Mouse (Mus musculus): ENCODE results near the gene Tenm3. TPM values are rescaled to one million over a fixed set of nuclear protein-coding genes. Genes with fewer than 3 reads are reported as not detected.

The Tenm3 gene
- polyA plus RNA-seq, 1 experiment from 2014 or later = 16.4 TPM

DNA sequence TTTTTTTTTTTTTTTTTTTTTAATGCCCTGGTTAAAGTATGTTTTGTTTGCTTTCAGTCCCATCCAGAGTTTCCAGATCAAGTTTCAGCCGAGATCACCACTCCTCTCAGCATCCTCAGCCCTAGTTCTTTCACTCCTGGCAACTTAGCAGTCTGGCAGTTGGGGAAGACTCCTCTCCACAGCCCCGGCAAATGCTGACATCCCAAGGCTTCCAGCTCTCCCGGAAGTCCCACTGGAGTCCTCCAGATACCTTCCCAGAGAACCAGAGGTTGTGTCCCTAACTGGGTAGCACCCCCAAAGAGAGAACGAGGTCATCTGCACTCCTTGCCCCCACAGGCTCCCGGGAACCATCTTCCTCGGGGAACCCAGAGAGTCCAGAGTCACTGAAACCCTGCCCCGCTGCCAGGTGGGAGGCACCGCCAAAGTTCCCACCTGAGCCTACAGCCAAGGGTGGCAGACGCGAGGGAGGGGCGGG is 1.2 kb downstream of the Tenm3 start:
- H3K9me3 ChIP-seq = no peaks in the 10 kb centered on the region
- H3K4me3 ChIP-seq (replicated peaks) = peak overlapping the region; percentile 76
- peak overlapping the region; percentile 73 for H3K9ac ChIP-seq
- no peaks in the 10 kb centered on the region for H3K27me3 ChIP-seq (replicated peaks)
- no peaks in the 10 kb centered on the region for H3K36me3 ChIP-seq
- ATAC-seq = peak; percentile 13
- peak overlapping the region; percentile 85 for H3K27ac ChIP-seq
- H3K4me1 ChIP-seq (replicated peaks) = peaks cover 7% of the 10 kb centered on the region; the same call in 1 of the 2 replicates
- 0% methylated on average over 11 of the region's 11 CpGs for WGBS
- H3K4me2 ChIP-seq (replicated peaks) = peak overlapping the region; percentile 91

DNA sequence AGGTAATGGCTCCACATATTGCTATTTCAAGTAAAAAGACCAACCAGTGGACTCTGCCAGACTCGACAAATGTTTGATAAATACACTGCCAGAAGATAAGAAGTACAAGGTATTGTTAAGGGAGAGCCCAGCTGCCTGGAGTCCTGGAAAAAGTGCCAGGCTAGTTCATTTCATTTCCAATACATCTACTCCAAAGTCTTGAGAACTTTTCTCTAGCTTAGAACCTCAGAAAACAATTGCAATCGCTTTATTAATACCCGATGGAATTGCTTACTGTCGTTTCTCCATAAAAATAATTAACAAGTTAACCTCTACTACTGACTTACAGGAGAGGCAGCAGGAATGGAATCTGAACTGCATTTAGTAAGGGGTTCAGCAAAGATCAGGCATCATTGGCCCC is 1.7 kb downstream of the Tenm3 start:
- H3K4me3 ChIP-seq (replicated peaks) = peak overlapping the region; percentile 76
- H3K4me1 ChIP-seq (replicated peaks) = peaks cover 7% of the 10 kb centered on the region; the same call in 1 of the 2 replicates
- no peak overlapping the region for H3K9ac ChIP-seq
- H3K9me3 ChIP-seq = no peaks in the 10 kb centered on the region
- H3K27me3 ChIP-seq (replicated peaks) = no peaks in the 10 kb centered on the region
- WGBS = 8% methylated on average over 4 of the region's 4 CpGs
- no peak overlapping the region for H3K27ac ChIP-seq
- H3K4me2 ChIP-seq (replicated peaks) = peak overlapping the region; percentile 91
- no peak for ATAC-seq
- H3K36me3 ChIP-seq = no peaks in the 10 kb centered on the region

DNA sequence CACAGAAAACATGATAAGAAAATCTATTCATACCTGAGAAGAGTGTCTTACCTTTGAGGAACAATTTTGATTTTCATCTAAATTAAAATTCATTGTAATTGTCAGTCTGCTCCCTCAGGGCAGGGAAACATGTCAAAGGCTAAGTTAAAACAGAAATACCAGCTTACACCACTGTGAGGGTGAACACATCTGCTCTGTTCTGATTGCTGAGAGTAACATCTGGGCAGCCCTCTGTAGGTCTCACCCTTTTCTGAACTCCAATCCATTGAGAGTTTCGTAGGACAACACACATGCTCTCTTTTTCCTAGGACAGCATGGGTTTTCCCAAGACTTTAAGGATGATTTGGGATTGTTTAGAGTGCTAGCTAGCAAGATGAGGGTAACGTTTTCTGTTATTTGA is 8.0 kb downstream of the Tenm3 start:
- Histone ChIP-seq H3K4me2 (replicated peaks) (no peak overlapping the region), H3K4me3 (replicated peaks) (no peak overlapping the region), H3K36me3 (no peaks in the 10 kb centered on the region), H3K27ac (no peak overlapping the region), H3K9me3 (no peaks in the 10 kb centered on the region), H3K9ac (no peak overlapping the region), H3K4me1 (replicated peaks) (no peaks in the 10 kb centered on the region), H3K27me3 (replicated peaks) (no peaks in the 10 kb centered on the region)
- 76% methylated on average over 2 of the region's 2 CpGs for WGBS
- ATAC-seq = no peak

DNA sequence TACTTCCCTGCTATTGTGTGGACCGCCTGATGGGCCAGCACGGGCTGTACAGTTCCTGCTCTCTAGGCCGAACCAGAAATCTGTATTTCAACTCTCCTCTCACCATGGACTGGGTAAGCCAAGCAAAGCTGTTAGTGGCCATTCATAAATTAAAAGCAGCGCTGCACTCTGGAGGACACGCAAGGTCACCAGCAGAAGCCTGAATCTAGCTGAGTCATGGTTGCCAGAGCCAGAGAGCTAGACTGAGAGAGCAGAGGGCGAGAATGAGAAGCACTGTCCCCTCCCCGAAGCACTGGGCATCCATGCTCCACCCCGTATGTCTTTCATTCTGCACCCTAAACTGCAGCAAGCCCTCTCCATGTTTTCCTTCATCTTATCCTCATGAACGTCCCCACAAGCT is 16.3 kb downstream of the Tenm3 start:
- H3K9me3 ChIP-seq = no peaks in the 10 kb centered on the region
- WGBS = 68% methylated on average over 9 of the region's 9 CpGs

DNA sequence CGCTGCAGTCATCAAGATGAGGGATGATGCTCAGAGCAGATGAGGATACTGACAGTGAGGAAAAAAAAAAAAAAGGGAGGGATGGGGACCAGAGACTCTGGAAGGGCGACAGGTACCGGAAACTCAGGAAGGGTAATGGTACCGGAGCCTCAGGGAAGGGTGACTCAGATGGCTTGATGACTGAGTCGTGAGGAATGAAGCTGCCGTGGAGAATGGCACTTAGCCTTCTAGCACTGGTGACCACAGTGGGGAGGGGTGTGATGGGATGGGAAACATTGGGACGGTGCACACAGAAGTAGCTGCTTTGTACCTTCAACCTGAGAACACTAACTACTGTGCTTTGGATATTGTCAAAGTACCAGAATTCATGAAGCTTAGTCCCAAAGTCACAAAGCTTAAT is 18.1 kb downstream of the Tenm3 start:
- Histone ChIP-seq H3K27ac (no peak overlapping the region), H3K4me1 (replicated peaks) (no peaks in the 10 kb centered on the region), H3K27me3 (replicated peaks) (no peaks in the 10 kb centered on the region), H3K4me2 (replicated peaks) (no peak overlapping the region), H3K9me3 (no peaks in the 10 kb centered on the region), H3K4me3 (replicated peaks) (no peak overlapping the region), H3K36me3 (no peaks in the 10 kb centered on the region), H3K9ac (no peak overlapping the region)
- ATAC-seq = no peak
- 90% methylated on average over 7 of the region's 7 CpGs for WGBS

More for the DNA sequence above, 16.3 kb downstream of the Tenm3 start:
- Histone ChIP-seq H3K9ac (no peak overlapping the region), H3K27ac (no peak overlapping the region), H3K4me1 (replicated peaks) (no peaks in the 10 kb centered on the region), H3K27me3 (replicated peaks) (no peaks in the 10 kb centered on the region), H3K4me3 (replicated peaks) (no peak overlapping the region), H3K4me2 (replicated peaks) (no peak overlapping the region), H3K36me3 (no peaks in the 10 kb centered on the region)
- no peak for ATAC-seq

DNA sequence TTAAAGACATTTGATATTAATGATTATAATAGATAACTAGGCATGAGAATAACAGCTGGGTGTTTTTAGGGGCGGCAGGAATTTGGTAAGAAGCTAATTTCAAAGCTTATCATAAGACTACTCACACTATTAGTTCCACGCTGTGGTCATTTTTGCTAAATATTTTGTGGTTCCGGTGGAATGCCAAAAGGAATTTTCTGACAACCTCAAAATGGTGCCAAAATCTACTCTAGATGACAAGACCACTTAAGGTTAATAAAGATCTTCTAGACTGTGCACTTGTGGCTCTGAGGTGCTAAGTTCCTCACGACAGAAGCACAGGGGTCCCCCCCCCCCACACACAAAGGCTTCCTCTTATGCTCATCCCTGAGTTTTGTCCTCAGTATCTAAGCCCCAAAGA is 21.5 kb downstream of the Tenm3 start:
- Histone ChIP-seq H3K4me3 (replicated peaks) (no peak overlapping the region), H3K27me3 (replicated peaks) (no peaks in the 10 kb centered on the region), H3K9ac (no peak overlapping the region), H3K4me1 (replicated peaks) (no peaks in the 10 kb centered on the region), H3K9me3 (no peaks in the 10 kb centered on the region), H3K27ac (no peak overlapping the region), H3K4me2 (replicated peaks) (no peak overlapping the region), H3K36me3 (no peaks in the 10 kb centered on the region)
- ATAC-seq = no peak
- WGBS = 82% methylated on average over 4 of the region's 4 CpGs

DNA sequence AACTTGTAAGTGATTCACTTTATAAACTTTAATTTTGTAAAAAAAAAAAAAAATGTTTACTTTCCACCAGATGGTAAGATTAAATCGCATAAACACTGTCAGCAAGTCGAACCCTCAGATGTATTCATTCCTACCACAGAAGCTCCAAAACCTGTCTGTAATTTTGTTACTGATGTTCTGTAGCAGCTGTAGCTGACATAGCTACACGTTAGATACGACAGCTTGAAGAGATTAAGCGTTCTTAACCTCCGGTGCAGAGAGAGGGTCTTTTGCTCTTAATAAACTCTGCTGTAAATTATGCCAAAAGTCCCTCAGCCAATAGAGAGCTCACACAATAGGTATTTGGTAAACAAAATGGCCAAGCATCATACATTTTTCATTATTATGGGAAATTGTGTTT is 23.8 kb downstream of the Tenm3 start:
- ATAC-seq = no peak; the same call in 1 of the 2 replicates
- no peaks in the 10 kb centered on the region for H3K36me3 ChIP-seq
- H3K9ac ChIP-seq = no peak overlapping the region
- H3K4me1 ChIP-seq (replicated peaks) = no peaks in the 10 kb centered on the region
- no peaks in the 10 kb centered on the region for H3K27me3 ChIP-seq (replicated peaks)
- H3K4me3 ChIP-seq (replicated peaks) = no peak overlapping the region
- no peak overlapping the region for H3K4me2 ChIP-seq (replicated peaks)
- H3K9me3 ChIP-seq = no peaks in the 10 kb centered on the region
- WGBS = 39% methylated on average over 6 of the region's 6 CpGs
- no peak overlapping the region for H3K27ac ChIP-seq

DNA sequence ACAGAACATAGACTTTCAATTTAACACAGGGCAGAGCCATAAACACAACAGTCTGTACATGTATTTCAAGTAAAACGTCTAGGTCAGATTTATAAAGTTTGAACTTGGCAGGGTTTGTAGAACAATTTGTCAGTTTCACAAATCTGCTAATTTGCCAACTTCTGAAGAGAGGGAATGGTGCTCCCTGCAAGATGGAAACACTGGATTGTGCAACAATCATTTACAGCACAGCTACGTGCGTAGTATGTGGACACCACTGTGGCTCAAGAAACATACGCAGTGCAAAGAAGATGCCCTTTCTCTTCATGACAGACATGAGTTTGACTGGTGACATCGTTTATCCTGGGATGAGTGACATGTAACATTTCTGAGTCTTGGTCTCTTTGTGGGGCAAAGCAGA is 24.4 kb downstream of the Tenm3 start:
- Histone ChIP-seq H3K9ac (no peak overlapping the region), H3K4me2 (replicated peaks) (peak overlapping the region; percentile 3; the same call in 1 of the 2 replicates), H3K4me3 (replicated peaks) (no peak overlapping the region), H3K4me1 (replicated peaks) (no peaks in the 10 kb centered on the region), H3K36me3 (no peaks in the 10 kb centered on the region), H3K9me3 (no peaks in the 10 kb centered on the region), H3K27me3 (replicated peaks) (no peaks in the 10 kb centered on the region), H3K27ac (no peak overlapping the region)
- 52% methylated on average over 5 of the region's 5 CpGs for WGBS
- no peak; the same call in 1 of the 2 replicates for ATAC-seq

DNA sequence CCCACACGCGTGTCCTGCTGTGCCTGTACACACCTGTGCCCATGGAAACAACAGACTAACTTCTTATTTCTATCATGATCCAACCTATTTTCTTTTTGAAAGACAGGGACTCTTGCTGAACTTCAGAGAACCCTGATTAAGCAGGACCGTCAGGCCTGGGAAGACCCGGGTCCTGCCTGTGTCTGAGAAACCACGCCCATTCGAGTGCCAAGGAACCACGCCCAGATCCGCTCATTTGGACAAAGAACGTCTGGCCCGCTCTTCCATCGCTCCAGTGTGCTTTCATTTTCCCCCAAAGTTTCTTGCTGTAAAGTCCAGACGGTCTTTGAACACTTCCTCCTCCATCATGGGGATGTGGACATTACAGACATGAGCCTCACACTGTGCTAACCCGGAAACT is 26.8 kb downstream of the Tenm3 start:
- H3K36me3 ChIP-seq = no peaks in the 10 kb centered on the region
- WGBS = 60% methylated on average over 13 of the region's 13 CpGs
- H3K27me3 ChIP-seq (replicated peaks) = no peaks in the 10 kb centered on the region
- H3K9me3 ChIP-seq = no peaks in the 10 kb centered on the region
- 0 out of 2 replicates have a peak overlapping the region, but pooled peaks have one; percentile 9 for H3K4me2 ChIP-seq (replicated peaks)
- H3K27ac ChIP-seq = no peak overlapping the region
- no peak overlapping the region for H3K4me3 ChIP-seq (replicated peaks)
- H3K9ac ChIP-seq = no peak overlapping the region
- ATAC-seq = no peak
- no peaks in the 10 kb centered on the region for H3K4me1 ChIP-seq (replicated peaks)

DNA sequence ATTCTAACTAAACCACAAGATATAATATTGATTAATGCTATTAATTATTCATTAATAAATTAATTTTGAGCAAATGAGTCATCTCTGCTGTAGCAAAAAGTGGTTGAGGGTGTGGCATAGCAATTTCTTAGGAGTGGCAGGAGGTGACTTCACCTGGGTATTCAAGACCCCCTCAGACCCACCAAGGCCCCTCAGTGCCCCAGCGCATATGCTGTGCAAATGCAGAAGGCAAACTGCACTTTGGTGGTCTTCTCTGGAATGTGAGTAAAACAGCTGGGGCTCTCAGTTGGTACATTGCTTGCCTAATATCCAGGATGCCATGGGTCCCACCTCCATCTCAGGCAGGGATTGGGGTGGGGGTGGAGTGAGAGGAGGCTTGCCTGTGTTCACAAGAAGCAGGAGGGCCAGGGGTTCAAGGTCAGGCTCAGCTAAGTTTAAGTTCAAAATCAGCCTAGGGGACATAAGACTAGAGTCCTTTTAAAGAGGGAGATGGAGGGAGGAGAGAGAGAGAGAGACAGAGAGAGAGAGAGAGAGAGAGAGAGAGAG is 31.5 kb downstream of the Tenm3 start:
- Histone ChIP-seq H3K27ac (no peak overlapping the region), H3K4me1 (replicated peaks) (no peaks in the 10 kb centered on the region), H3K4me3 (replicated peaks) (no peak overlapping the region), H3K36me3 (no peaks in the 10 kb centered on the region), H3K9ac (no peak overlapping the region), H3K27me3 (replicated peaks) (no peaks in the 10 kb centered on the region), H3K9me3 (no peaks in the 10 kb centered on the region), H3K4me2 (replicated peaks) (no peak overlapping the region)
- WGBS = 94% methylated on average over 1 of the region's 1 CpGs
- ATAC-seq = no peak

DNA sequence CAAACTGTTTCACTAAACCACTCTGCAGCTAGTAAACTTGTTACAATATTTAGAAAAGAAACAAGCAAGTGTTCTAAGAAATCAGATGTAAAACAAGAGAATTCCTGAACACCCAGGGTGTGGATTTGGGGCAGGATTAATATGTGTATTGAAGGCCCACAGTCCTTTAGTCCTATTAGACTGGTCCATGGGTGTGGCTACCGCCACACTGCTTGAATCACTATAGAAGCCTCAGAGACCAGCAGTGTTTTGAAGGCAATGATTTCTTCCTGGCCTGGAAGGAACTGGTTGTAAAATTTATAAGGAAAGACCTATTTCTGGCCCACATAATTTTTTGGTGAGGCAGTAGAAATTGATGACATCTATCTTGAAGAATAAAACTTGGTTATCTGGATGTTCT is 33.1 kb downstream of the Tenm3 start:
- Histone ChIP-seq H3K4me2 (replicated peaks) (no peak overlapping the region), H3K9me3 (no peaks in the 10 kb centered on the region), H3K4me3 (replicated peaks) (no peak overlapping the region), H3K4me1 (replicated peaks) (no peaks in the 10 kb centered on the region), H3K27ac (no peak overlapping the region), H3K27me3 (replicated peaks) (no peaks in the 10 kb centered on the region), H3K9ac (no peak overlapping the region), H3K36me3 (no peaks in the 10 kb centered on the region)
- ATAC-seq = no peak
- WGBS = 68% methylated on average over 1 of the region's 1 CpGs

DNA sequence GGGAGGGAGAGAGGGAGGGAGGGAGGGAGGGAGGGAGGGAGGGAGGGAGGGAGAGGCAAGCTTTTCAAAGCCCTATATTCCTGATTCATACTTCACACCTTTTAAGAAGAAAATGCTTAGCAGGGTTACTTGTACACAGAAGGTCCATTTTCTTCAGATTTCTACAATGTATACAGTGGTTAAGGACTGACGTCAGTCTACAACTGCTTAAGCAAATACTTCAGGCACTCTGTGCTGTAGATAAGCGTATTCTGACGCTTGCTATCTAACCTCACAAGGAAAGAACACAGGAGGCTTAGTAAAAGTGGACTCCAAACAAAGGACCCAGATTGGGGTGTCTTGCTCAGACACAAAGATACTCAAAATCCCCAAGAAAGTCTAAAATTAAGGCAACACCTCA is 34.6 kb downstream of the Tenm3 start:
- peak; percentile 84 for ATAC-seq

DNA sequence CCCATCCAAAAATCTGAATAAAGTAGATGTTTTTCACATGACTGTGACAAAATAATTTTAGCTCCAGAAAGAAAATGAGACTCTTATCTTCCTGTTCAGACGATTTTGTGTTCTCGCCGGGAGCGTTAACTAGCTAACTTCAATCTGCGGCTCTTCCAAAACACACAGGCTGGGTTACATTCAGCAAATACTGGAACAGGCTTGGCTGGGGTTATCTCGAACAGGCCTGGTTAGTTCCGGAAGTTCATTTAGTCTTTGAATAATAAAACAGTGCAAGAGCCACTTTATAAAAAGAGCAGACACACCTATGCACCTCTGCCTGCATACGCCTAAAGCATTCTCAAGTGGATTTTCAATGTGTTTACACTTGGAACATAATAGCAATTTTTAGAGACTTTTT is 40.7 kb downstream of the Tenm3 start:
- WGBS = 65% methylated on average over 8 of the region's 8 CpGs
- Histone ChIP-seq H3K27ac (no peak overlapping the region), H3K27me3 (replicated peaks) (no peaks in the 10 kb centered on the region), H3K4me3 (replicated peaks) (no peak overlapping the region), H3K9me3 (no peaks in the 10 kb centered on the region), H3K9ac (no peak overlapping the region), H3K36me3 (no peaks in the 10 kb centered on the region), H3K4me1 (replicated peaks) (no peaks in the 10 kb centered on the region), H3K4me2 (replicated peaks) (no peak overlapping the region)
- no peak for ATAC-seq

More for the DNA sequence above, 34.6 kb downstream of the Tenm3 start:
- Histone ChIP-seq H3K9ac (no peak overlapping the region), H3K4me3 (replicated peaks) (no peak overlapping the region), H3K36me3 (no peaks in the 10 kb centered on the region), H3K4me2 (replicated peaks) (no peak overlapping the region), H3K4me1 (replicated peaks) (no peaks in the 10 kb centered on the region), H3K9me3 (no peaks in the 10 kb centered on the region), H3K27me3 (replicated peaks) (no peaks in the 10 kb centered on the region), H3K27ac (no peak overlapping the region)
- WGBS = 60% methylated on average over 3 of the region's 3 CpGs

Data from intestine, embryonic 15.5 days (tissue).